Mouse (Mus musculus): ENCODE measurements around the gene Capn10.

The Capn10 gene

GRCm38 (mm10) chr1:92934182-92934827 is at the start of gene Capn10:
Gene Capn10 (plus strand): TSS chr1:92934376.
- peak; percentile 86 to 91 for DNase-seq

- DNase-seq = no peak
Measured at GRCm38 (mm10) chr1:92888901-92889655, 45.1 kb upstream of the Capn10 start.

- DNase-seq = no peak
Measured at GRCm38 (mm10) chr1:92892791-92893190, 41.4 kb upstream of the Capn10 start.

GRCm38 (mm10) chr1:92893896-92894295 is 40.3 kb upstream of the Capn10 start:
- no peak for DNase-seq

GRCm38 (mm10) chr1:92895089-92895488 is 39.1 kb upstream of the Capn10 start:
- peak; percentile 57 to 59 for DNase-seq

- DNase-seq = no peak
Measured at GRCm38 (mm10) chr1:92902786-92903185, 31.4 kb upstream of the Capn10 start, which contains the start of gene Ankmy1. Gene Ankmy1 (minus strand): TSS chr1:92902906.

- no peak for DNase-seq
Measured at GRCm38 (mm10) chr1:92903627-92904026, 30.5 kb upstream of the Capn10 start.

GRCm38 (mm10) chr1:92905703-92906310 is 28.4 kb upstream of the Capn10 start:
- DNase-seq = no peak

- peak; percentile 70 to 79 for DNase-seq
Measured at GRCm38 (mm10) chr1:92906779-92907631, 27.2 kb upstream of the Capn10 start, which contains the start of gene Dusp28. Gene Dusp28 (plus strand): TSS chr1:92906981.

GRCm38 (mm10) chr1:92907632-92908360 is 26.4 kb upstream of the Capn10 start:
- DNase-seq = no peak

- DNase-seq = no peak
Measured at GRCm38 (mm10) chr1:92908664-92909063, 25.5 kb upstream of the Capn10 start.

GRCm38 (mm10) chr1:92909068-92909467 is 25.1 kb upstream of the Capn10 start:
- no peak for DNase-seq

- DNase-seq = peak; percentile 61 to 66
Measured at GRCm38 (mm10) chr1:92910239-92910885, 23.8 kb upstream of the Capn10 start, which contains the start of gene Rnpepl1. Gene Rnpepl1 (plus strand): TSS chr1:92910783.

GRCm38 (mm10) chr1:92910925-92911720 is 23.1 kb upstream of the Capn10 start:
- DNase-seq = peak; percentile 37 to 51

- no peak for DNase-seq
Measured at GRCm38 (mm10) chr1:92911721-92912138, 22.4 kb upstream of the Capn10 start.

GRCm38 (mm10) chr1:92912286-92912685 is 21.9 kb upstream of the Capn10 start:
- peak in 1 of 2 experiments; percentile 30 for DNase-seq

- DNase-seq = no peak
Measured at GRCm38 (mm10) chr1:92914239-92914638, 19.9 kb upstream of the Capn10 start.

- peak in 1 of 2 experiments; percentile 2 for DNase-seq
Measured at GRCm38 (mm10) chr1:92914993-92915392, 19.2 kb upstream of the Capn10 start.

GRCm38 (mm10) chr1:92916725-92917124 is 17.5 kb upstream of the Capn10 start:
- DNase-seq = no peak

GRCm38 (mm10) chr1:92919151-92919550 is 15.0 kb upstream of the Capn10 start:
- DNase-seq = no peak

Data from thymus, adult 18-20 months (tissue).